Mouse (Mus musculus): ENCODE data around the gene AC192777.2. TPM values are rescaled to one million over a fixed set of nuclear protein-coding genes. Genes with fewer than 3 reads are reported as not detected.

The AC192777.2 gene
- polyA plus RNA-seq (2014; fragmentation: Illumina TruSeq; extraction: RNeasy Lipid Tissue Mini Kit (QIAGEN cat#74804); ENCODE audit: low read depth, low replicate concordance), result not detected

GRCm38 (mm10) chr17:40095150-40095549 lies at the start of gene AC192777.2:
Gene AC192777.2, plus strand, starts transcription at chr17:40095450.

Other genes with a start within 250 kb of the AC192777.2 start
- not detected for gene Esp38, start 144.9 kb upstream of the AC192777.2 start, polyA plus RNA-seq (2014; fragmentation: Illumina TruSeq; extraction: RNeasy Lipid Tissue Mini Kit (QIAGEN cat#74804); ENCODE audit: low read depth, low replicate concordance)
- gene Pgk2, start 113.2 kb downstream of the AC192777.2 start, polyA plus RNA-seq (2014; fragmentation: Illumina TruSeq; extraction: RNeasy Lipid Tissue Mini Kit (QIAGEN cat#74804); ENCODE audit: low read depth, low replicate concordance), result not detected
- not detected for gene Crisp3, start 146.8 kb downstream of the AC192777.2 start, polyA plus RNA-seq (2014; fragmentation: Illumina TruSeq; extraction: RNeasy Lipid Tissue Mini Kit (QIAGEN cat#74804); ENCODE audit: low read depth, low replicate concordance)
- gene Crisp1, start 223.8 kb downstream of the AC192777.2 start, polyA plus RNA-seq (2014; fragmentation: Illumina TruSeq; extraction: RNeasy Lipid Tissue Mini Kit (QIAGEN cat#74804); ENCODE audit: low read depth, low replicate concordance), result not detected